Comparison of ENCODE assay signal across 8 mouse cellular contexts in genomic region chr9:62026600-62026999, GRCm38 (mm10). TPM values are rescaled to one million over a fixed set of nuclear protein-coding genes. Genes with fewer than 3 reads are reported as not detected.
DNase-seq lines count a peak whose midpoint lies in the region; ATAC-seq and TF ChIP-seq lines count a peak whose summit lies in the region.

TSS of gene Paqr5 (minus strand) at chr9:62026856.

- TF ChIP-seq CTCF in embryonic fibroblast, embryonic 13.5 days (IDR thresholded peaks at IDR 0.05; ENCODE audit: borderline replicate concordance, insufficient read depth, low read length) = no peak

- no peak for TF ChIP-seq POLR2A in embryonic fibroblast, embryonic 13.5 days (IDR thresholded peaks at IDR 0.05; ENCODE audit: low read depth, low read length)

- WGBS in hindbrain, embryonic 13.5 days = 1% methylated on average over 32 of the region's 32 CpGs
- WGBS in midbrain, embryonic 16.5 days = 2% methylated on average over 30 of the region's 32 CpGs

- DNase-seq in heart, adult 11 months = peak; percentile 91
- DNase-seq in heart, adult 8-10 months (ENCODE audit: low spot score) = no peak
- DNase-seq in liver = peak; percentile 69
- peak; percentile 60 for DNase-seq in thymus, postnatal 0 days (ENCODE audit: low spot score)
- DNase-seq in frontal cortex, postnatal 14 days (ENCODE audit: low spot score in 2 of 2) = no peak

- peak within 1 kb of the TSS; percentile 44 for H3K9ac ChIP-seq in hindbrain, embryonic 13.5 days
- peak within 1 kb of the TSS; percentile 52; the same call in 1 of the 2 replicates for H3K9ac ChIP-seq in midbrain, embryonic 16.5 days (ENCODE audit: low read depth, low read length)

- 0 out of 2 replicates have a peak within 1 kb of the TSS, but pooled peaks have one; percentile 6 for H3K4me3 ChIP-seq in embryonic fibroblast, embryonic 13.5 days (ENCODE audit: insufficient read depth, low read length)
- peak within 1 kb of the TSS; percentile 35 for H3K4me3 ChIP-seq in hindbrain, embryonic 13.5 days
- peak within 1 kb of the TSS; percentile 34 for H3K4me3 ChIP-seq in midbrain, embryonic 16.5 days (ENCODE audit: low read depth, low read length)

- H3K36me3 ChIP-seq in hindbrain, embryonic 13.5 days = no peaks in the 10 kb centered on the region
- no peaks in the 10 kb centered on the region for H3K36me3 ChIP-seq in midbrain, embryonic 16.5 days (ENCODE audit: control insufficient read depth, insufficient read depth, low read length)

- peaks cover 5% of the 10 kb centered on the region for H3K4me1 ChIP-seq in embryonic fibroblast, embryonic 13.5 days (ENCODE audit: control insufficient read depth, insufficient read depth, low read length)
- H3K4me1 ChIP-seq in hindbrain, embryonic 13.5 days (replicated peaks) = peaks cover 11% of the 10 kb centered on the region
- H3K4me1 ChIP-seq in midbrain, embryonic 16.5 days (ENCODE audit: control insufficient read depth, insufficient read depth, low read length) = peaks cover 4% of the 10 kb centered on the region

- no peaks in the 10 kb centered on the region for H3K9me3 ChIP-seq in hindbrain, embryonic 13.5 days
- no peaks in the 10 kb centered on the region for H3K9me3 ChIP-seq in midbrain, embryonic 16.5 days (replicated peaks; ENCODE audit: control insufficient read depth, low read length, poor library complexity, severe bottlenecking)

- ATAC-seq in hindbrain, embryonic 13.5 days (ENCODE audit: low FRiP score) = no peak
- no peak for ATAC-seq in midbrain, embryonic 16.5 days

- H3K4me2 ChIP-seq in hindbrain, embryonic 13.5 days = peak within 1 kb of the TSS; percentile 61
- peak within 1 kb of the TSS; percentile 58 for H3K4me2 ChIP-seq in midbrain, embryonic 16.5 days (ENCODE audit: low read length)

- H3K27ac ChIP-seq in embryonic fibroblast, embryonic 13.5 days (ENCODE audit: insufficient read depth, low read length) = no peak within 1 kb of the TSS
- H3K27ac ChIP-seq in hindbrain, embryonic 13.5 days = no peak within 1 kb of the TSS
- no peak within 1 kb of the TSS for H3K27ac ChIP-seq in midbrain, embryonic 16.5 days (ENCODE audit: low read length)

- H3K27me3 ChIP-seq in hindbrain, embryonic 13.5 days = peaks cover 55% of the 10 kb centered on the region
- peaks cover 17% of the 10 kb centered on the region for H3K27me3 ChIP-seq in midbrain, embryonic 16.5 days (ENCODE audit: control insufficient read depth, insufficient read depth, low read depth, low read length)

RNA-seq across cellular contexts. Expression of gene Paqr5, which starts in this region (rescaled TPM):
- not detected for total RNA-seq in heart, adult 8-10 months (2022)
- not detected in 2 replicates for polyA plus RNA-seq in embryonic fibroblast, embryonic 13.5 days (2011; ENCODE audit: insufficient read length, low read depth, missing spikeins)
- polyA plus RNA-seq in hindbrain, embryonic 13.5 days (2015; fragmentation: Nextera tagmentation; extraction: Ambion mirVana) = 0.36 and 0.38 TPM in 2 replicates
- 0.18 and 0.48 TPM in 2 replicates for polyA plus RNA-seq in midbrain, embryonic 16.5 days (2015; fragmentation: Nextera tagmentation; extraction: Ambion mirVana)
- 3.0 and 3.1 TPM in 2 replicates for polyA plus RNA-seq in thymus, postnatal 0 days (2015; fragmentation: Nextera tagmentation; extraction: Ambion mirVana)

Comparison
In these comparisons a context has a peak if more than half of its experiments do, and no peak if none do; other contexts are left out.
1. DNase-seq: peak in heart, adult 11 months (single experiment), liver (single experiment) and thymus, postnatal 0 days (single experiment); none in heart, adult 8-10 months (single experiment) and frontal cortex, postnatal 14 days (0 of 2).
2. Peak in every context shown above with its lines, with median percentiles within 50 percentile points of each other: H3K4me3 ChIP-seq.